ENCODE assay signal across 21 mouse cellular contexts in the genomic region with DNA sequence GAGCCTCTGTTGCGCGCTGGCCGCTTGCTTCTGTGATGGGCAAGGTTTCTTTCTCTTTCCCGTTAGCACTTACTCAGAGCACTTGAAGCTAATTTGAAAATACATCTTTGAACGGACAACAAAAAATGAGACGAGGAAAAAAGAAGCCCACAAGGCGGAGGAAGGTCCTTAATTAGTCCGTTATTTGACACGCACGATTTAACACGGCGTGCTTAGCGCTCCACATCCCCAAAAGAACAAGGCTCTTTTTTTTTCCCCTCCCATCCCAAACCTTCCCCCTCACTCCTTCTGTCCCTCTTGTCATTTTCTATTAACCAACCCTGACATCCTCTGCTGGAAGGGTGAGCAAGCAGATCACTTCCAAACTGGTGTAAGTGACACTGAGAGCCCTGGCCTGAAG. TPM values are rescaled to one million over a fixed set of nuclear protein-coding genes. Genes with fewer than 3 reads are reported as not detected.
DNase-seq lines count a peak whose midpoint lies in the region; ATAC-seq lines count a peak whose summit lies in the region.
"Had no signal": no experiment of that assay in that cellular context is flagged by ENCODE, and none has a peak within 500 bp of the region (broad histone marks: within the 10 kb centered on the region; RNA-seq: fewer than 3 reads in every experiment).

No protein-coding gene starts in this region.

- no peaks in the 10 kb centered on the region for H3K36me3 ChIP-seq in midbrain, embryonic 12.5 days
- H3K36me3 ChIP-seq in midbrain, embryonic 10.5 days: no peaks in the 10 kb centered on the region
- H3K36me3 ChIP-seq in forebrain, embryonic 14.5 days (ENCODE audit: control insufficient read depth, insufficient read depth, low read length): no peaks in the 10 kb centered on the region
- no peaks in the 10 kb centered on the region for H3K36me3 ChIP-seq in neural tube, embryonic 14.5 days (ENCODE audit: control insufficient read depth, insufficient read depth, low read length)
- H3K36me3 ChIP-seq: limb, embryonic 12.5 days; liver, embryonic 13.5 days; lung, embryonic 15.5 days had no signal

- intact Hi-C loops in heart, postnatal 36 days (cut with DNase I): no loop called here

- peaks cover 30% of the 10 kb centered on the region for H3K4me1 ChIP-seq in midbrain, embryonic 12.5 days
- peaks cover 28% of the 10 kb centered on the region for H3K4me1 ChIP-seq in midbrain, embryonic 10.5 days
- H3K4me1 ChIP-seq in forebrain, embryonic 14.5 days (ENCODE audit: control insufficient read depth, insufficient read depth, low read length): peaks cover 13% of the 10 kb centered on the region
- peaks cover 11% of the 10 kb centered on the region; the same call in 1 of the 2 replicates for H3K4me1 ChIP-seq in neural tube, embryonic 14.5 days (ENCODE audit: control insufficient read depth, insufficient read depth, low read length)
- H3K4me1 ChIP-seq: liver, embryonic 13.5 days had no signal

- H3K4me3 ChIP-seq in midbrain, embryonic 12.5 days: no peak overlapping the region
- no peak overlapping the region for H3K4me3 ChIP-seq in midbrain, embryonic 10.5 days
- H3K4me3 ChIP-seq in forebrain, embryonic 14.5 days (ENCODE audit: low read depth, low read length): no peak overlapping the region
- H3K4me3 ChIP-seq in neural tube, embryonic 14.5 days (ENCODE audit: low read depth, low read length): no peak overlapping the region
- H3K4me3 ChIP-seq: heart, adult 2 months; limb, embryonic 12.5 days; liver, embryonic 13.5 days; lung, embryonic 15.5 days had no signal

- no peak overlapping the region for H3K9ac ChIP-seq in midbrain, embryonic 12.5 days (replicated peaks)
- no peak overlapping the region for H3K9ac ChIP-seq in forebrain, embryonic 14.5 days (ENCODE audit: low read length)
- no peak overlapping the region for H3K9ac ChIP-seq in neural tube, embryonic 14.5 days (replicated peaks; ENCODE audit: low read depth, low read length)
- H3K9ac ChIP-seq: limb, embryonic 12.5 days; liver, embryonic 13.5 days; lung, embryonic 15.5 days had no signal

- no peak overlapping the region for H3K27ac ChIP-seq in midbrain, embryonic 12.5 days (replicated peaks)
- H3K27ac ChIP-seq in midbrain, embryonic 10.5 days (replicated peaks): no peak overlapping the region
- H3K27ac ChIP-seq in forebrain, embryonic 14.5 days (ENCODE audit: low read depth, low read length): no peak overlapping the region
- no peak overlapping the region for H3K27ac ChIP-seq in neural tube, embryonic 14.5 days (ENCODE audit: low read depth, low read length)
- H3K27ac ChIP-seq: heart, adult 2 months; limb, embryonic 12.5 days; liver, embryonic 13.5 days; lung, embryonic 15.5 days; macrophage had no signal

- 28% methylated on average over 13 of the region's 13 CpGs for WGBS in midbrain, embryonic 12.5 days
- WGBS in midbrain, embryonic 10.5 days: 51% methylated on average over 13 of the region's 13 CpGs
- 2% methylated on average over 13 of the region's 13 CpGs for WGBS in forebrain, embryonic 14.5 days
- 18% methylated on average over 13 of the region's 13 CpGs for WGBS in neural tube, embryonic 14.5 days

- ATAC-seq in midbrain, embryonic 12.5 days (ENCODE audit: low FRiP score, low read depth): no peak
- no peak for ATAC-seq in forebrain, embryonic 14.5 days
- ATAC-seq in neural tube, embryonic 14.5 days (ENCODE audit: low read depth): no peak
- ATAC-seq: intestine, embryonic 16.5 days had no signal

- peak overlapping the region; percentile 27; the same call in 1 of the 2 replicates for H3K4me2 ChIP-seq in midbrain, embryonic 12.5 days (replicated peaks)
- peak overlapping the region; percentile 8; the same call in 1 of the 2 replicates for H3K4me2 ChIP-seq in forebrain, embryonic 14.5 days (ENCODE audit: low read length)
- H3K4me2 ChIP-seq in neural tube, embryonic 14.5 days (ENCODE audit: low read depth, low read length): peak overlapping the region; percentile 14; the same call in 1 of the 2 replicates
- H3K4me2 ChIP-seq: limb, embryonic 12.5 days; liver, embryonic 13.5 days; lung, embryonic 15.5 days had no signal

- peaks cover 27% of the 10 kb centered on the region for H3K27me3 ChIP-seq in midbrain, embryonic 12.5 days
- peaks cover 40% of the 10 kb centered on the region for H3K27me3 ChIP-seq in midbrain, embryonic 10.5 days (ENCODE audit: low read depth, poor library complexity, severe bottlenecking)
- H3K27me3 ChIP-seq in forebrain, embryonic 14.5 days (replicated peaks; ENCODE audit: control insufficient read depth, insufficient read depth, low read length): 0 out of 2 replicates have a peak, but pooled peaks cover 9% of the 10 kb centered on the region
- no peaks in the 10 kb centered on the region for H3K27me3 ChIP-seq in neural tube, embryonic 14.5 days (ENCODE audit: control insufficient read depth, insufficient read depth, low read length)
- H3K27me3 ChIP-seq: liver, embryonic 13.5 days; lung, embryonic 15.5 days had no signal

- peak; percentile 61 for DNase-seq in heart, adult 11 months
- DNase-seq in heart, postnatal 36 days: no peak
- DNase-seq in midbrain, embryonic 10.5 days (ENCODE audit: low spot score): no peak
- DNase-seq in forebrain, embryonic 14.5 days (ENCODE audit: low spot score): peak; percentile 30
- DNase-seq in adrenal gland, adult 8-10 months: no peak
- no peak for DNase-seq in spleen, postnatal 10 days (ENCODE audit: low spot score in 2 of 2)
- DNase-seq: cerebellum, adult 8-10 months; gastrocnemius, postnatal 14 days; heart, adult 2 months; heart, postnatal 4 days; liver, embryonic 13.5 days; thymus, postnatal 36 days had no signal

- no peaks in the 10 kb centered on the region for H3K9me3 ChIP-seq in midbrain, embryonic 12.5 days
- H3K9me3 ChIP-seq in midbrain, embryonic 10.5 days (replicated peaks): no peaks in the 10 kb centered on the region
- no peaks in the 10 kb centered on the region for H3K9me3 ChIP-seq in forebrain, embryonic 14.5 days (replicated peaks; ENCODE audit: control insufficient read depth, low read length)
- H3K9me3 ChIP-seq in neural tube, embryonic 14.5 days (ENCODE audit: control insufficient read depth, low read length): no peaks in the 10 kb centered on the region
- H3K9me3 ChIP-seq: limb, embryonic 12.5 days; liver, embryonic 13.5 days; lung, embryonic 15.5 days had no signal

RNA-seq across cellular contexts. Expression of a gene that starts 21.5 kb away (rescaled TPM):
- total RNA-seq in heart, postnatal 36 days (2021): 10 to 100 TPM; 38.8 to 57.1 TPM
- polyA plus RNA-seq in midbrain, embryonic 12.5 days (2016; fragmentation: Nextera tagmentation; extraction: Ambion mirVana): 10.5 and 10.7 TPM in 2 replicates
- 6.5 and 10.3 TPM in 2 replicates for polyA plus RNA-seq in midbrain, embryonic 10.5 days (2016; fragmentation: Nextera tagmentation; extraction: Ambion mirVana)
- 10.2 and 12.8 TPM in 2 replicates for polyA plus RNA-seq in forebrain, embryonic 14.5 days (2014; fragmentation: Nextera tagmentation; extraction: Ambion mirVana)
- 15.9 and 17.8 TPM in 2 replicates for polyA plus RNA-seq in neural tube, embryonic 14.5 days (2014; fragmentation: Nextera tagmentation; extraction: Ambion mirVana)
- total RNA-seq in adrenal gland, adult 8-10 months (2022): 10 to 100 TPM; 41.1 to 45.5 (median 44.9) TPM
- total RNA-seq: common myeloid progenitor, adult 5-6 weeks; MEL; neutrophil, adult 5-6 weeks had no signal

Comparison
In these comparisons a context has a peak if more than half of its experiments do, and no peak if none do; other contexts are left out.
1. DNase-seq: peak in heart, adult 11 months (single experiment) and forebrain, embryonic 14.5 days (single experiment); none in heart, postnatal 36 days (0 of 2), midbrain, embryonic 10.5 days (single experiment), adrenal gland, adult 8-10 months (single experiment) and spleen, postnatal 10 days (0 of 2).
2. Peak in every context shown above with its lines, with median percentiles within 50 percentile points of each other: H3K4me2 ChIP-seq.